Mouse (Mus musculus): ENCODE measurements around the gene Nudt17.

GRCm38 (mm10) chr3:96757691-96758090 is 49.3 kb upstream of the Nudt17 start:
- TF ChIP-seq EP300 (IDR thresholded peaks at IDR 0.05; ENCODE audit: low read length): no peak
- TF ChIP-seq ZC3H11A (IDR thresholded peaks at IDR 0.05; ENCODE audit: low read depth, low read length): no peak
- TF ChIP-seq CHD2 (IDR thresholded peaks at IDR 0.05; ENCODE audit: low read length): no peak
- no peak for TF ChIP-seq MXI1 (IDR thresholded peaks at IDR 0.05; ENCODE audit: low read depth, low read length)

Data from CH12.LX (cell line).